Mouse (Mus musculus): ENCODE data around the gene Tmem211.

DNA sequence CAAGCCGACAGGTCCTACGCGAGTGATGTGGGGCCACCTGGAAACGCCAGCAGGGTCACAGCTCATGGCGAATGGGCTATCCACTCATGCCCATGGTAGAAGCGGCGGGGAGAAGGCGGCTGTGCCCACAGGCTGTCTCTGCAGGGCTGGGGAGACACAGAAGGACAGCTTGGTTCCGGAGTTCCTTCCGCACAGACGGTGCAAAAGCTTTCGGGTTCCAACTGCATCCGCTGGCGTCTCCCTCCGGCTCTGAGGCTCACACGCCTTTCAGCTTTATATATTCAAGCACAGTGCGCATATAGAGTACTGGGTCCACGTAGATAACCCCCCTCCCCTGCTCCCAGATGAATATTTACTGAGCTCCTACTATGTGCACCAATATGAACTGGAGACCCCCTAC lies 32.9 kb upstream of the Tmem211 start:
- TF ChIP-seq ZMIZ1 (IDR thresholded peaks at IDR 0.05; ENCODE audit: low read depth, low read length) = no peak
- no peak for TF ChIP-seq MAX (IDR thresholded peaks at IDR 0.05; ENCODE audit: low read length)
- TF ChIP-seq POLR2A (IDR thresholded peaks at IDR 0.05; ENCODE audit: low read depth, low read length) = no peak
- TF ChIP-seq CTCF (conservative IDR thresholded peaks at IDR 0.05 in 1 of 2, IDR thresholded peaks at IDR 0.05 in 1 of 2; ENCODE audit: low read depth in 2 of 2, low read length in 2 of 2) = no peak
- no peak for TF ChIP-seq NELFE (IDR thresholded peaks at IDR 0.05; ENCODE audit: low read depth, low read length)
